Mouse (Mus musculus): ENCODE measurements around the gene Map7d3. TPM values are rescaled to one million over a fixed set of nuclear protein-coding genes. Genes with fewer than 3 reads are reported as not detected.

Gene Map7d3
- polyA plus RNA-seq, 1 experiment: 2.7 TPM

DNA sequence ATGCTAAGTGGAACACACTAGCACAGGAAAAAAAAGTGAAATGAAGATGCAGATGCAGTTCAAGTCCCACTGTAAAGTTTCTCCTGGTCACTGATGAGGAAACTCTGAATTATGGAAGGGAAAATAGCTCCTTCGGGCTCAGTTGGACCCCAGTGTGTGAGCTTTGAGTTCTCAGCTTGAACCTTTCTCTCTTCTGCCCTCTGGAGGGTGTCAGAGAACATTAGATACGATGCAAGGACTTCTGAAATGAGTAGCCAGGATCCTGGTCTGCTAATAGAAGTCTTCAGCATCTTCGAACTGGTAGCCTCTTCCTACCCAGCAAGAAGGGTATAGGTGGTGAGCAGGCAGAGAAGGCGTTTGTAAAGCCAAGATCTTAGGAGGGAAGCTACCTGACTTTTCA is 70.6 kb downstream of the Map7d3 start:
- H3K4me1 ChIP-seq (ENCODE audit: control insufficient read depth, insufficient read depth, low read length): no peaks in the 10 kb centered on the region
- H3K4me3 ChIP-seq (ENCODE audit: insufficient read depth, low read length): no peak overlapping the region
- no peak for TF ChIP-seq POLR2A (IDR thresholded peaks at IDR 0.05; ENCODE audit: low read depth, low read length)
- TF ChIP-seq CTCF (IDR thresholded peaks at IDR 0.05; ENCODE audit: borderline replicate concordance, insufficient read depth, low read length): no peak
- no peak overlapping the region for H3K27ac ChIP-seq (ENCODE audit: insufficient read depth, low read length)

Other genes starting within 250 kb of the Map7d3 start
- gene Mmgt1, start 224.3 kb downstream of the Map7d3 start, polyA plus RNA-seq (2011; ENCODE audit: insufficient read length, low read depth, missing spikeins): 37.8 and 52.5 TPM in 2 replicates
- gene Slc9a6, start 212.6 kb downstream of the Map7d3 start, polyA plus RNA-seq (2011; ENCODE audit: insufficient read length, low read depth, missing spikeins): 19.0 and 24.2 TPM in 2 replicates
- 266 and 409 TPM in 2 replicates for gene Fhl1, start 90.5 kb downstream of the Map7d3 start, polyA plus RNA-seq (2011; ENCODE audit: insufficient read length, low read depth, missing spikeins)
- not detected in 2 replicates for gene Adgrg4, start 47.8 kb upstream of the Map7d3 start, polyA plus RNA-seq (2011; ENCODE audit: insufficient read length, low read depth, missing spikeins)
- gene Brs3, start 220.7 kb upstream of the Map7d3 start, polyA plus RNA-seq (2011; ENCODE audit: insufficient read length, low read depth, missing spikeins): not detected in 2 replicates
- 37.0 and 49.5 TPM in 2 replicates for gene Htatsf1, start 231.3 kb upstream of the Map7d3 start, polyA plus RNA-seq (2011; ENCODE audit: insufficient read length, low read depth, missing spikeins)